Mouse (Mus musculus) liver, embryonic 14.5 days (tissue): ENCODE results near the gene Vmn1r82.

Experiments
- CTCF ChIP-seq: IDR thresholded peaks from 2 replicates; pipeline ENCODE4 v1.5.1; 2016; ENCODE audit warnings: antibody characterized with exemption, low read depth, control low read depth
- EP300 ChIP-seq: IDR thresholded peaks from 2 replicates; pipeline ENCODE4 v1.6.1; 2016; ENCODE audit warnings: antibody characterized with exemption, low read depth

- TF ChIP-seq CTCF (no peak), EP300 (no peak)
Measured at GRCm38 (mm10) chr7:12268169-12268568, 32.1 kb upstream of the Vmn1r82 start, which contains the start of gene Vmn1r81.
